Mouse (Mus musculus) ES-E14 (cell line): ENCODE data around the gene Rps25.

Experiments used
- CHD2 ChIP-seq: IDR thresholded peaks from 2 replicates; pipeline ENCODE4 v1.6.1; 2014; ENCODE audit warnings: mild to moderate bottlenecking, low read depth, low read length, inconsistent platforms
- ZNF384 ChIP-seq: IDR thresholded peaks from 2 replicates; pipeline ENCODE4 v1.6.1; 2012; ENCODE audit warnings: low read depth, low read length, inconsistent platforms

DNA sequence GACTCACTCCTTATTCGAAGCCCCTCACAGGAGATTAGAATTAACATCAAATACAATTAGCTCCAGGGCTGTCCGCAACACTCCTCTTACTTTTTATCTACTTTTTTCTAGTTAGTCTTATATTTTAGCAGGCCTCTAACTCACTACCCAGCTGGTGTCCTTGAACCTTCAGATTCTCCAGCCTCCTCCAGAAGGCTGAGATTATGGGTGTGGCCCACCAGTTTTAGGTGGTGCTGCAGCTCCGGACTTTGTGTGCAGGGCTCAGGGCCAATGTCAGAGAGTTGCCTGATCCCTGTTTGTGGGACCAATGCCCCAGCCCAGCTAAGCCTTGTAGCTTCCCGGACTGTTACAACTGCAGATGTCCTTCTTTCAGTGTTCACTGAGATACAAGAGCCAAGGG, 16.6 kb downstream of the Rps25 start:
- no peak for TF ChIP-seq ZNF384
- TF ChIP-seq CHD2 = no peak
